Mouse (Mus musculus): Measurements from ENCODE around the gene Sacm1l. TPM values are rescaled to one million over a fixed set of nuclear protein-coding genes. Genes with fewer than 3 reads are reported as not detected.

The Sacm1l gene
- 73.0 TPM for polyA plus RNA-seq (2017; shearing (Covaris generic))

DNA sequence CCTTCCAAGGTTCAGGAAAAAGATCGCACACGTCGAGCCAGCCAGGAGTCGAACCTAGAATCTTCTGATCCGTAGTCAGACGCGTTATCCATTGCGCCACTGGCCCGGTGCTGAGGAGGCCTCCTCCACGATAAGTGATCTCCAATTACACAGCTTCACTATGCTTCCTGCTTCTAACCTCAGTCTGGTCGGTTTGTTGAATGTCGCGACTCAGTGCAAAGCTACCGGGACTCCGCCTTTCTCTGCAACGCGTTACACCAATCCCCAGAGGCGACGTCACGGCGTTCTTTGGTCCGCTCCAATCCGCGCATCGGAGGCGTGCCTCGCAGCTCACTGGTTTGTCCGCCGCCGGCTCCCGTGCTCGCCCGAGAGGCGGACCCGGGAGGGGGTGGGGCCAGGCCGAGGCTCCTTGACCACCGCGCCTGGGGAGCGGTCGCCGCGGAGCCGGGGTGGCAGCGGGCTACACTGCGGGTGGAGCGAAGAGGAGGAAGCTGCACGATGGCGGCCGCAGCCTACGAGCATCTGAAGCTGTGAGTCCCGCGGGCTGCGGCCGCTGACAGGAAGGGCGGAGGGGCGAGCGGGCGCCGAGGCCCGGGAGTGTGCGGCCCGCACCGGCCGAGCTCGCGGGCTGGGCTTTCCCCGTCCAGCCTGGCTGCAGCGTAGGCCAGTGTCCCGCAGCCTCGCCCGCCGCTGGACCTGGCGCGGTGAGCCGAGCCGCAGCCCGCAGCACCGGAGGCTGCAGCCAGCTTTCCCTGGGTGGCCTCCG is at the start of gene Sacm1l:
Gene Sacm1l (plus strand): TSS at position 368 of the 766 bp plus-strand sequence.

DNA sequence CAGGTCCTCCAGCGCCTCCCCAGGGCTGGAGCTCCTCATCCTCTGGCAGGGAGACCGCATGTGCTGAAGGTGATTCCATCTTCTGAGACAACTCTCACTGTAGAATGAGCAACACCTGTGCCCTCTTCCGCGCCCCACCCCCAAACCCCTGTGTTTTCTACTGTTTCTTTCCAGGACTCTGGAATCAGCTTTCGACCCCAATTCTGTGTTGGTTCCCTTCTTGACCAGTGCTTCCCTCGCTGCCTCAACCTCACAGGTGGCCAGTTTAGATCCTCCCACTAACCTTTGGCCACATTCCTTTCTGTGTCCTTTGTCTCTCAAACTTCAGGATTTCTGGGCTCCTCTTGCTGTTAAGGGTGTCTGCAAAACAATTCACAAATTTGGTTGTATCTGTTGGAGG is 102.7 kb downstream of the Sacm1l start, which contains the start of gene Slc6a20b:
Gene Slc6a20b (minus strand): TSS at position 285 of the 400 bp plus-strand sequence.

Other genes starting within 250 kb of the Sacm1l start
- 267 TPM for gene Lars2, start 162.8 kb upstream of the Sacm1l start, polyA plus RNA-seq (2017; shearing (Covaris generic))
- 68.6 TPM for gene Limd1, start 51.1 kb upstream of the Sacm1l start, polyA plus RNA-seq (2017; shearing (Covaris generic))
- 0.29 TPM for gene Slc6a20b, start 102.8 kb downstream of the Sacm1l start, polyA plus RNA-seq (2017; shearing (Covaris generic))
- 21.9 TPM for gene Ccr9, start 148.7 kb downstream of the Sacm1l start, polyA plus RNA-seq (2017; shearing (Covaris generic))
- not detected for gene Slc6a20a, start 149.1 kb downstream of the Sacm1l start, polyA plus RNA-seq (2017; shearing (Covaris generic))
- gene Lztfl1, start 187.9 kb downstream of the Sacm1l start, polyA plus RNA-seq (2017; shearing (Covaris generic)) = 33.9 TPM

All from CD4-positive, CD25-positive, alpha-beta regulatory T cell (primary cell).